Mouse (Mus musculus): ENCODE results near the gene Agr2. TPM values are rescaled to one million over a fixed set of nuclear protein-coding genes. Genes with fewer than 3 reads are reported as not detected.

The Agr2 gene
- total RNA-seq (2021): not detected
- long read RNA-seq, experiment 1: 0 reads
- long read RNA-seq, experiment 2: 0 reads

DNA sequence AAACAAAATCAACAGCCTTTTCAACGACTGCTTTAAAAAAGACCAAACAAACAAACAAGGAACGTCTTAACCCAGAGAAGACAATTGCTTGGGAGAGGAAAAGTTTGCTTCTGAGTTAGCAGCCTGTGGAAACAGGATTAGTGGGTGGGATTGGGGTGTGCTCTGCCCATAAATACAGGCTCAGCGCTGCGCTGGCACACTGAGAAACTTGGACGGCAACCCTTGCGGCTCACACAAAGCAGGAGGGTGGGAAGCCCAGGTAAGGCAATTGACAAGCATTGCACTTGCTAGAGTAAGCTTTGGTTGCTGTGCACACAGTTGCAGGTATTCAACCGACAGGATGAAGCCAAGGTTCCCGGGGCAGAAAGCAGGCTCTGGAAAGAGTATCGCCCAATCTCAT, at the start of gene Agr2:
Agr2 (plus strand) TSS at position 197 of the 400 bp plus-strand sequence.
- DNase-seq (ENCODE audit: low spot score in 2 of 2): no peak

- DNase-seq (ENCODE audit: low spot score in 2 of 2): no peak
Observed at GRCm38 (mm10) chr12:35951757-35952156, 41.0 kb upstream of the Agr2 start.

- no peak for DNase-seq (ENCODE audit: low spot score in 2 of 2)
Observed at GRCm38 (mm10) chr12:35957235-35957634, 35.5 kb upstream of the Agr2 start.

- DNase-seq (ENCODE audit: low spot score in 2 of 2): no peak
Observed at GRCm38 (mm10) chr12:35966098-35966767, 26.5 kb upstream of the Agr2 start.

DNA sequence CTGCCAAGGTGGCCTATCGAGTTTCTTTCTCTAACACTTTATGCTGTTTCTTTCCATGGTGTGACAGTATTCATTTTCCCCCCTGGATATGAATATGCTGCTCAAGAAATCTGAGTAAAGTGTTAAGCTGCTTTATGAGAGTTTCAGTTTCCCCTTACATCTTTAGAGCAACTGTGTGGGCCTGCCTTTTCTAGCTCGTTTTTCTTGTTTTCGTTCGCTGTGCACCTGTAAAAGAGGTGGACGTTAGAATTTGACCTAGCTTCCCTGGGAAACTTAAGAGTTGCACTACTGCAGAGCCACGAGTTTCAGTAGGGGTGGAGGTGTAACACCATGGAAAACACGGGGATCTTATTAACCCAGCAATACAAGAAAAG, 26.0 kb upstream of the Agr2 start:
- no peak for DNase-seq (ENCODE audit: low spot score in 2 of 2)

- DNase-seq (ENCODE audit: low spot score in 2 of 2): no peak
Observed at GRCm38 (mm10) chr12:35975898-35976297, 16.8 kb upstream of the Agr2 start.

DNA sequence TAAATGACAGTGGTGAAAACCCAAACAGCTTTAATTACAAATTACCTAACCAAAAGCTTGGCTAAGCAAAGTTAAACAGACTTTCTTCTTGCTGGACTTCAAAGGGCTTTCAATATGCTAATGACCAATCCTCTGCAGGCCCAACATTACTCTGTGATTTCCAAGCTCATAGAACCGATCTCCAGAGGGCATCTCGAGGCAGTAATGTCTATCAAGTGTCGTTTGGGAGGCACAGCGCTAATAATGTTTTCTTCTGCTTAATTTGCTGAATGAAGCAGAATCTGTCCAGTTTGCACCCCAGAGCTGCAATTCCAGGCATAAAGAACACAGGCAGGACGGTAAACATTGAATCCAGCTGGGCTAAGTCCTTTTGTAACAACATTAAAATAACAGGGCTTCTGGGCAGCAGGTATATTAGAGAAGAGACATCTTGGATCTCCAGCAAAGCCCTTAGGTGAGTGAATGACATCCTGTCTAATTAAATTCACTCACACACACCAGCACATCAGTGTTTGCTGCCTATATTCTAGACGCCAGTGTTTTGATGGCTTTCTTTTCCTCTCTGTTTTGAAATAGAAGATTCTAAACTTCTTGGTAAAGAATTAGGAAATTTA, 15.0 kb upstream of the Agr2 start:
- no peak for DNase-seq (ENCODE audit: low spot score in 2 of 2)

- DNase-seq (ENCODE audit: low spot score in 2 of 2): no peak
Observed at GRCm38 (mm10) chr12:35979625-35980024, 13.1 kb upstream of the Agr2 start.

DNA sequence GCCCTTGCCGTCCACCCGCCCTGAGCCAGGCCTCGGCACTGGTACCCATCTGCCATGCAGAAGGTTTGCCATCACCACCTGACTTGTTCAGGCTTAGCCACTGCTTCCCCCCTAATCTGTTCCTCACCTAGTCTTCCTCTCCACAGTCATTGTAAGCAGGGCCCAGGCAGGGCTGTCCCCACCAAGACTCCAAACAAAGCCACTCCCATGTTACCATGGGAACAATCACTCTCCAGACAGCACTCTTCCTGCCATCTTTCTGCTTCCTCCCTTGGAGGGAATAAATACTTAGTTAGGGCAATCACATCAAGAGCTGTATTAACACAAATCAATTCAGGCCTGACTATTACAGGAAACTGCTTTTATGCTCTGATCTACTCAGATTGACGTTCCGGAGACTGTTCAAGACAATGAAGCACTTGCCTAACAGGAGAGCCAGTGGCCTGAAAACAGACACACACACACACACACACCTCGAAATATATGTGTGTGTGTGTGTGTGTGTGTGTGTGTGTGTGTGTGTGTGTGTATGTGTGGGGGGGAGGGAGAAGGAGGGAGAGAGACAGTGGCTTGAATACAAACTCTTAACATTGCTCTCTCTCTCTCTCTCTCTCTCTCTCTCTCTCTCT, 10.9 kb upstream of the Agr2 start:
- no peak for DNase-seq (ENCODE audit: low spot score in 2 of 2)

- DNase-seq (ENCODE audit: low spot score in 2 of 2): no peak
Observed at GRCm38 (mm10) chr12:35983472-35983871, 9.2 kb upstream of the Agr2 start.

- DNase-seq (ENCODE audit: low spot score in 2 of 2): no peak
Observed at GRCm38 (mm10) chr12:35984743-35985142, 8.0 kb upstream of the Agr2 start.

DNA sequence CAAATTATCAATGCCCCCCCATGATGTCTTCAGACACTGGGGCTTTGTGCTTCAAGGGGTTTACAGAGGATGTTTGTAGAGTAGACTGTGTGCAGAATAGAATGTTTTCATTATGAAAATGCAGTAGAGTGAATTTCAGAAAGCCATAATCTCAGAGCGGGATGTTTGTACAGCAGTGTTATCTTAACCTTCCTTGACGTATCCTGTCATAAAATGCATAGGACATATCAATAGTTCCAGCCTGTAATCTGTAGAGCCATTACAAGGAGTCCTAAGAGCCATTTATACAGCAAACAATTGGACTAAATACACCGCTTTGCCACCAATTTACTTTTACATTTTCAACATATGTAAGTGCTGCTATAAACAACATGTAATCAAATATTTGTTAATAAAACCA, 876 bp downstream of the Agr2 start:
- DNase-seq (ENCODE audit: low spot score in 2 of 2): no peak

DNA sequence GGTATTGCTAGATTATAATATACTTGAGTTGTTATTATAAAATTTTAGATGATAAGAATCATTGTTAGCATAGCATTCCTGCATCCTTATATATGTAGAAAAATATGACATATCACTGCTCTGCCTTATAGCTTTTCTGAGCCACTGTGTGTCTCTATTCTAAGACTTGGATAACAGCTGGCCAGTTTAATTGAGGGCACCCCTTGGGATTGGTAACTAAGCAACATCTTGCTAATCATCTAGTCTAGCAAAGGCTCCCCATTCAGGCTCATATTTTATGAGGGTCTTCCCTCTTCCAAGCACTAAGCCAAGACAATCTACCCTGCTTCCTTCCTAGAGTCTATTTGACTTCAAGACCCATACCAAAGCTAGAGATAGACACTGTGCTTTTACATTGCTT, 1.4 kb downstream of the Agr2 start:
- no peak for DNase-seq (ENCODE audit: low spot score in 2 of 2)

GRCm38 (mm10) chr12:35995799-35996198, 3.1 kb downstream of the Agr2 start:
- peak in 1 of 2 experiments; percentile 12 for DNase-seq (ENCODE audit: low spot score in 2 of 2)

DNA sequence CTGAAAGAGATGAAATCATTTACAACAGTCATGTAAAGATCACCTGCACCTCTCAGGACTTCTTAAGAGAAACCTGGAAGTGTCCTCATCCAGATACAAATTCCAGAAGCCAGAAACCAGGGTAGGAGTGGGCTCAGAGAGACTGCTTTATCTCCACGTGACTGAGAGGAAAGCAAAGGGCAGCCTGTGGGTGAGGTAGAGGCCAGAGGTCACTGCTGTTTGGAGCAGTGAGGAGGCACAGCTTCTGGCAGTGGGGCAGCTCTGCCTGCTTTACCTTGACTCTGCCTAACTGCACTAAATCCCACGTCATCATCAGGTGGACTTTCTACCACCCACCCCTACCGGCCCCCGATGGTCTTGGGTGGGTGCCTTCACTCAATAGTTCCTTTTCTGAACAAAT, 12.0 kb downstream of the Agr2 start:
- DNase-seq (ENCODE audit: low spot score in 2 of 2): no peak

DNA sequence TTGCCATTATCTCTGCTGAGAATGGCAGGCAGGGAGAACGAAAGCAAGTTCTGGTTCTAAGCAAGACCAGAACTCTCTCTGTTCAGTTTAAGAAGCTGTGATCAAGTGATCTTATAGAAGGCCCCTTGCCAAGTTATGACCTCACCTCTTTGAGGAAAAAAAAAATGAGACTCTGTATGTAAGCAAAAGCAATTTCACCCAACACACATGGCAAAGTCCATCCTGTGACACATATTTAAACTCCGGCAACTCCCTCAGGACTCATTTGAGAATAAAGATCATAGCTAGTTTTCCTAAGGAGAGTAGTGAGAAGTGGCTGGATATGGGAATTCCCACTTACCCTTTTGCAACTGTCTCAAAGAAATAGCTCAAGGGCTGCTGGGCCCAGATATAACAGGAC, 14.9 kb downstream of the Agr2 start:
- DNase-seq (ENCODE audit: low spot score in 2 of 2): no peak

- DNase-seq (ENCODE audit: low spot score in 2 of 2): no peak
Observed at GRCm38 (mm10) chr12:36008364-36009047, 15.8 kb downstream of the Agr2 start.

DNA sequence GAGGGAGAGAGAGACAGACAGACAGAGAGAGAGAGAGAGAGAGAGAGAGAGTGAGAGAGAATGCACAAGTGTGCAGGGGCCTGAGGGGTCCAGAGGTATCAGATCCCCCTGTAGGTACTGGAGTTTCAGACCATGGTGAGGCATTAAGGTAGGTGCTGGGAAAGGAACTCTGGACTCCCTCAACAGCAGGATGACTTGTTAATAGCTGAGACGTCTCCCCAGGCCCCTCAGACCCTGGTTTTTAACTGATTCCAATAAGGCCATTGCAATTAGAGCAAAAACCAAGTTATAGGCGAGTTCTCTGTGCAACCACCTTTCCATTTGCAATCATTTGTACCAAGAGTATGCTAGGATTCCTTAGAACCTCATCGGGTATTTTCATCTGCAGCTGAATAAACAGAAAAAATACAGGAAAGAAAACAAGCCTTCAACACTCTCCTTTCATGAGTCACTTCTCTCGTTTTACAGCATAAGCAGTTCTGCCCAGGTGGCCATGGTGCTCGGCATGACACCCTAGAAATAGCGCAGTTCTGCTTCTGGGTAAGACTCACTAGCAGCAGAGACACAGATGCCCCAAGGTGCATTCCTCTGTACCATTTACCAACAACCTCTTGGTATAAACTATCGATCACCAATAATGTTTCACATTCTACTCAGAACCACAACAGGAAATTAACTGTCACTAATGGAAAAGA, 20.7 kb downstream of the Agr2 start:
- DNase-seq (ENCODE audit: low spot score in 2 of 2): no peak

GRCm38 (mm10) chr12:36017791-36018190, 25.1 kb downstream of the Agr2 start:
- DNase-seq (ENCODE audit: low spot score in 2 of 2): no peak

DNA sequence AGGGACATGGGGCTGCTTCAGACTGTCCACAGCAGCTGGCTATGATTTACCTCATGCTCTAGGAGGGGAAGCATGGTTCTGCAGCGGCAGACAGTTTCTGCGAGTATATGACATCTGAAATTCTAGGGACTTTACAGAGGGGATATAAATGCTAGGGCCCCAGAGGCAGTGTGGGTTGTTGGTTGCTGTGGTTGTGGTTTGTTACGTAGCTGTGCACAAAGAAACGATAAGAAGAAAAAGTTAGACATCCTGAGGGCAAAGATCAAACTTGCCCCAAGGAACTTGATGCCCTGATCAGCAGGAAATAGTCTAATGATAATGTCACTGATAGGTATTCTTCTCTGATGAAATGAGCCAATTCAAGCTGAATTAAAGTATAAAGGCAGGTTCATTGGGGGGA, 26.9 kb downstream of the Agr2 start:
- no peak for DNase-seq (ENCODE audit: low spot score in 2 of 2)

- no peak for DNase-seq (ENCODE audit: low spot score in 2 of 2)
Observed at GRCm38 (mm10) chr12:36020081-36020480, 27.4 kb downstream of the Agr2 start.

All from adrenal gland, adult 18-20 months (tissue).